Mouse (Mus musculus): Measurements from ENCODE around the gene Lrrc71. TPM values are rescaled to one million over a fixed set of nuclear protein-coding genes. Genes with fewer than 3 reads are reported as not detected.

Lrrc71 gene
- total and polyA plus RNA-seq, 2 experiments from 2014 or later, result 1.6 to 2.2 TPM

DNA sequence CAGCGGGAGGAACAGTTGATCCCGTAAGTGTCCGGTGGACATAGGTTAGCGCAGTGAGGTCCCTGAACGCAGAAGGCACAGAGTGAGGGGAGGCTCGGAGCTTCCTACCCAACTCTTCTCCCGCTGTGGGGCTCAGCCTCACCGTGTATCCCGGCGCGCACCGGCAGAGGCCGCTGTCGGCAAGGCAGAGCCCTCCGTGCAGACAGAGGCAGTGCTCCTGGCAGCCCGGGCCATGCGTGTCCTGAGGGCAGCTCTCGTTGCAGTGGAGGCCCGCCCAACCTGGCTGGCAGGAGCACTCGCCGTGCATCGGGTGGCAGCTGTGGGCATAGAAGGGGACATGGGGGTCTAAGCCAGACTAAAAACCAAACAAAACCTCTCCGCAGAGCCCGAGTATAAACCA lies 7.5 kb upstream of the Lrrc71 start:
- Histone ChIP-seq H3K4me3 (ENCODE audit: low read depth, low read length) (peak overlapping the region; percentile 32), H3K36me3 (ENCODE audit: insufficient read depth) (no peaks in the 10 kb centered on the region), H3K9me3 (ENCODE audit: low read length) (no peaks in the 10 kb centered on the region), H3K4me2 (ENCODE audit: low read depth) (peak overlapping the region; percentile 58), H3K4me1 (ENCODE audit: insufficient read depth) (0 out of 2 replicates have a peak, but pooled peaks cover 6% of the 10 kb centered on the region), H3K27ac (ENCODE audit: low read depth, low read length) (no peak overlapping the region), H3K9ac (peak overlapping the region; percentile 35), H3K27me3 (ENCODE audit: insufficient read depth, low read length) (no peaks in the 10 kb centered on the region; the same call in 1 of the 2 replicates)
- peak; percentile 99 for TF ChIP-seq CTCF (IDR thresholded peaks at IDR 0.05; ENCODE audit: low read depth)
- ATAC-seq, result peak; percentile 98
- peak; percentile 87 for DNase-seq
- 5% methylated on average over 24 of the region's 24 CpGs for WGBS

DNA sequence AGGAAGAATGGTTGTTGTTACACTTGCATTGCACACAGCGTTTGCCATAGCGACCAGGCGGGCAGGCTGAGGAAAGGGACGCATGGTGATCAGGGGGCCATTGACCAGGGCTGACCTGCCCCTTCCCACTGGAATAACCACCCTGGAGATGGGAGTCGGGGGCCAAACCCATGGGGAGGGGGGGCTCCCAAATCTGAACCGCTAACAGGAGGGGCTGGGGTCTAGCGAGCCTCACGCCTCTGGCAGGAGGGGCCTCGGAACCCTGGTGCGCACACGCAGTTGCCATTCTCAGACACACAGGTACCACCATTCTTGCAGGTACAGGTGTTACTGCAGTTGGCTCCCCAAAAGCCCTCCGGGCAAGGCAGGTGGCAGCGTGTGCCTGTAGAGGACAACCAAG lies 5.4 kb upstream of the Lrrc71 start:
- DNase-seq (no peak), ATAC-seq (no peak)
- 85% methylated on average over 13 of the region's 13 CpGs for WGBS
- H3K4me3 ChIP-seq (ENCODE audit: low read depth, low read length), result no peak overlapping the region
- no peaks in the 10 kb centered on the region for H3K9me3 ChIP-seq (ENCODE audit: low read length)
- H3K4me2 ChIP-seq (ENCODE audit: low read depth), result no peak overlapping the region
- no peak overlapping the region for H3K27ac ChIP-seq (ENCODE audit: low read depth, low read length)
- TF ChIP-seq CTCF (IDR thresholded peaks at IDR 0.05; ENCODE audit: low read depth), result no peak
- no peak overlapping the region for H3K9ac ChIP-seq
- H3K27me3 ChIP-seq (ENCODE audit: insufficient read depth, low read length), result no peaks in the 10 kb centered on the region; the same call in 1 of the 2 replicates
- 0 out of 2 replicates have a peak, but pooled peaks cover 6% of the 10 kb centered on the region for H3K4me1 ChIP-seq (ENCODE audit: insufficient read depth)
- no peaks in the 10 kb centered on the region for H3K36me3 ChIP-seq (ENCODE audit: insufficient read depth)

DNA sequence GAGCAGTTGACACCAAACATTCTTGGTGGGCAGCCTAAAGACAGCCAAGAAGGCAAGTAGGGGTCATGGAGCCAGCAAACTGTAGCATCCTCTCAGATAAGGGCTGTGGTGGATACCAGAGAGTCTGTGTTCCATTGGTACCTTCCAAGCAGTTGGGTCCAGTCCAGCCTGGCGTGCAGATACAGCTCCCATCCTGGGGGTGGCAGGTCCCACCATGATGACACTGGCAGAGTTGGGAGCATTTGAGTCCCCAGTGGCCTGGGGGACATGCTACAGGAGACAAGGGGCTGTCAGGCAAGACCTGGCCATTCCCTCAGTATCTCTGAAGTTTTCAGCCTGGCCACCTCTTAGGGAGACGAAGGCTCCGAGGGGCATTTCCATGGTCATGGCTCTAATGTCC lies 4.1 kb upstream of the Lrrc71 start:
- no peak overlapping the region for H3K4me2 ChIP-seq (ENCODE audit: low read depth)
- DNase-seq (no peak), ATAC-seq (no peak)
- H3K36me3 ChIP-seq (ENCODE audit: insufficient read depth), result no peaks in the 10 kb centered on the region
- 0 out of 2 replicates have a peak, but pooled peaks cover 6% of the 10 kb centered on the region for H3K4me1 ChIP-seq (ENCODE audit: insufficient read depth)
- H3K9ac ChIP-seq, result no peak overlapping the region
- no peaks in the 10 kb centered on the region for H3K9me3 ChIP-seq (ENCODE audit: low read length)
- no peak for TF ChIP-seq CTCF (IDR thresholded peaks at IDR 0.05; ENCODE audit: low read depth)
- H3K4me3 ChIP-seq (ENCODE audit: low read depth, low read length), result no peak overlapping the region
- no peak overlapping the region for H3K27ac ChIP-seq (ENCODE audit: low read depth, low read length)
- no peaks in the 10 kb centered on the region; the same call in 1 of the 2 replicates for H3K27me3 ChIP-seq (ENCODE audit: insufficient read depth, low read length)
- 87% methylated on average over 3 of the region's 3 CpGs for WGBS

DNA sequence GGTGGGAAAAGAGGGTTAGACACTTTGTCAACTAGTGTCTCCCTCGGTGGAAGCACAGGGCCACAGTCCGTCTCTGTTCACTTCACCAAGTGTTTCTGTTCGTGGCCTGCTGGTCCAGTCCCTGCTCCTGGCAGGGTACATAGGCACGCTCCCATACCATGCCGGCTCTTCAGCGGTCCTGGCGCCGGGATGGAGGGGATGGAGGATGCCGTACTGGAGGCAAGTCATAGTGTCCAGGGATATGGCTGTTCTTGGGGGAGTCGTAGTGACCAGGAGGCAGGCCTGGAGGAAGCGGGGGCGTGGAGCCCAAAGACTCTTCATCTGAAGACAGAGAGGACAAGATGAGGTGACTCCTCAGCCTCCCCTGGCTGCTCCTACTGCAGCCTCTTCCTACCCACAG lies 1.6 kb upstream of the Lrrc71 start:
- no peak overlapping the region for H3K27ac ChIP-seq (ENCODE audit: low read depth, low read length)
- ATAC-seq (no peak), DNase-seq (no peak)
- H3K4me3 ChIP-seq (ENCODE audit: low read depth, low read length), result no peak overlapping the region
- no peaks in the 10 kb centered on the region for H3K36me3 ChIP-seq (ENCODE audit: insufficient read depth)
- H3K4me1 ChIP-seq (ENCODE audit: insufficient read depth), result no peaks in the 10 kb centered on the region
- no peaks in the 10 kb centered on the region for H3K27me3 ChIP-seq (ENCODE audit: insufficient read depth, low read length)
- WGBS, result 90% methylated on average over 12 of the region's 12 CpGs
- H3K9me3 ChIP-seq (ENCODE audit: low read length), result no peaks in the 10 kb centered on the region
- no peak for TF ChIP-seq CTCF (IDR thresholded peaks at IDR 0.05; ENCODE audit: low read depth)
- H3K9ac ChIP-seq, result no peak overlapping the region
- H3K4me2 ChIP-seq (ENCODE audit: low read depth), result no peak overlapping the region

DNA sequence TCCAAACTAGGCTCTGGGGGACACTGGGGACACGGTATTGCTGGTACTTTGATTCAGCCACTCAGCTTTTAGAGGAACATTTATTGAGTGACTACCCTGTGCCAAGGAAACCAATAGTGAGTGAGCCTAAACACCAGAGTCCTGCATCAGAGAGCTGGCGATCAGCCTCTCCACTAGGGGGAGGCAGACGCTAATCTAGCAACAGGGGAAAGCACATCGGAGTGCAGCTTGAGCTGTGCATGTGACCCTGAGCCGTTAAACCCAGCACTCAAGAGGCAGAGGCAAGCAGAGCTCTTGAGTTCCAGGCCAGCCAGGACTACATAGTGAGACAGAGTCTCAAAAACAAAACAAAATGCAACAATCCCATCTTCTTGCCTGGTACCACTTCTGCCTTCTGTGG lies 611 bp upstream of the Lrrc71 start:
- peak; percentile 56 for TF ChIP-seq CTCF (IDR thresholded peaks at IDR 0.05; ENCODE audit: low read depth)
- 13% methylated on average over 5 of the region's 5 CpGs for WGBS
- H3K4me1 ChIP-seq (ENCODE audit: insufficient read depth), result no peaks in the 10 kb centered on the region
- DNase-seq, result no peak
- H3K27ac ChIP-seq (ENCODE audit: low read depth, low read length), result no peak overlapping the region
- H3K36me3 ChIP-seq (ENCODE audit: insufficient read depth), result no peaks in the 10 kb centered on the region
- no peaks in the 10 kb centered on the region for H3K9me3 ChIP-seq (ENCODE audit: low read length)
- H3K4me2 ChIP-seq (ENCODE audit: low read depth), result no peak overlapping the region
- no peak overlapping the region for H3K9ac ChIP-seq
- no peak overlapping the region for H3K4me3 ChIP-seq (ENCODE audit: low read depth, low read length)
- ATAC-seq, result no peak
- H3K27me3 ChIP-seq (ENCODE audit: insufficient read depth, low read length), result no peaks in the 10 kb centered on the region

DNA sequence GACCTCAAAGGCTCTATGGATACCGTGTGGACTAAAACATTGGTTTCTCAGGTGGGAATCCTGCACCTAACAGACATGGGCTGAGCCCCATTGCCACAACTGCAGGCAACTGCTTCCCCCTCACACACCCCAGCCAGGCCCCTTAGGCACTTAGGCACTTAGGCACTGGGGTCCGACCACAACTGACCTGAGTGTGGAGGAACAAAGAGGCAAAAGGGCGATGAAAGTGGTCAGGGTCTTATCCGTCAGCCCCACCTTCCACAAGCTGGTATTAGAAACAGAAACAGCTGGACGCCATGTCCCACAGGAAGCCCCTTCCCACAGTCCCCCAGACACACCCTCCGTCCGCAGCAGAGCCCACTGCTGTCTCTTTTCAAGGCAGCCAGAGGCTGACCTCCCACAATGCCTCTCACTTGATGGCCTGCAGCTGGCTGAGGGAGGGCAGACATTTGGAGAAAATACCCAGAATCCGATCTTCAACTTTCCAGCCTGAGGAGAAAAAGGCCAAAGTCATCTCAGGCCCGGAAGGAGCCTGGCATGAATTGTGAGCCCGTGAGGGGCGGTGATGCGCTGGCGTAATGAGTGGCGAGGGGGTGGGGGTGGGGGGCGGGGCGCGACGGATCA lies 3.3 kb downstream of the Lrrc71 start:
- Histone ChIP-seq H3K27ac (ENCODE audit: low read depth, low read length) (no peak overlapping the region), H3K4me2 (ENCODE audit: low read depth) (peak overlapping the region; percentile 15), H3K36me3 (ENCODE audit: insufficient read depth) (0 out of 2 replicates have a peak, but pooled peaks cover 6% of the 10 kb centered on the region), H3K9ac (no peak overlapping the region), H3K9me3 (ENCODE audit: low read length) (no peaks in the 10 kb centered on the region), H3K4me3 (ENCODE audit: low read depth, low read length) (no peak overlapping the region), H3K27me3 (ENCODE audit: insufficient read depth, low read length) (no peaks in the 10 kb centered on the region), H3K4me1 (ENCODE audit: insufficient read depth) (no peaks in the 10 kb centered on the region)
- DNase-seq (no peak), ATAC-seq (no peak)
- no peak for TF ChIP-seq CTCF (IDR thresholded peaks at IDR 0.05; ENCODE audit: low read depth)
- 38% methylated on average over 18 of the region's 18 CpGs for WGBS

DNA sequence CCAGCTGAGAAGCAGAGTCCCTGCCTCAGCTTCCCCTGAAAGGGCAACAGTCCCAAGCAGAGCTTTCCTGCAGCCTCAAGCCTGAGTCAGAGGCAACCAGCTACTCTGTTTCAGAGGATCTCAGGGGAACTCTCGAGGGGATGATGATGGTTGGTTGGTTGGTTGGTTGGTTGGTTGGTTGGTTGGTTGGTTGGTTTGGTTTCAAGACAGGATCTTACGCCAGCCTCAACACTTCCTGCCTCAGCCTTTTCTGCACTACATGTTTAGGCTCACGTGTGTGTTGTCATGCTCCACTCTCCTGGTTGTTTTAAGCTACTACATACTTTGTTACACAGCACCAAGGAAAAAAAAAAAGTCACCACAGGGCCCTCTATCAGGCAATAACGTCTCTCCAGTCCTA lies 4.5 kb downstream of the Lrrc71 start:
- Histone ChIP-seq H3K36me3 (ENCODE audit: insufficient read depth) (peaks cover 6% of the 10 kb centered on the region; the same call in 1 of the 2 replicates), H3K9ac (no peak overlapping the region), H3K27ac (ENCODE audit: low read depth, low read length) (no peak overlapping the region), H3K4me3 (ENCODE audit: low read depth, low read length) (no peak overlapping the region), H3K27me3 (ENCODE audit: insufficient read depth, low read length) (no peaks in the 10 kb centered on the region), H3K9me3 (ENCODE audit: low read length) (no peaks in the 10 kb centered on the region), H3K4me1 (ENCODE audit: insufficient read depth) (no peaks in the 10 kb centered on the region), H3K4me2 (ENCODE audit: low read depth) (no peak overlapping the region)
- 72% methylated on average over 4 of the region's 4 CpGs for WGBS
- DNase-seq, result no peak
- TF ChIP-seq CTCF (IDR thresholded peaks at IDR 0.05; ENCODE audit: low read depth), result no peak
- ATAC-seq, result no peak
